Mouse (Mus musculus): ENCODE measurements around the gene Hmgn2. TPM values are rescaled to one million over a fixed set of nuclear protein-coding genes. Genes with fewer than 3 reads are reported as not detected.
"Not testable (repeated sequence)": the region's sequence is repeated elsewhere in the genome, so short reads cannot be mapped to it uniquely, and the experiment has no call there.

The Hmgn2 gene
- polyA plus RNA-seq, 1 experiment from 2014 or later = 661 TPM

DNA sequence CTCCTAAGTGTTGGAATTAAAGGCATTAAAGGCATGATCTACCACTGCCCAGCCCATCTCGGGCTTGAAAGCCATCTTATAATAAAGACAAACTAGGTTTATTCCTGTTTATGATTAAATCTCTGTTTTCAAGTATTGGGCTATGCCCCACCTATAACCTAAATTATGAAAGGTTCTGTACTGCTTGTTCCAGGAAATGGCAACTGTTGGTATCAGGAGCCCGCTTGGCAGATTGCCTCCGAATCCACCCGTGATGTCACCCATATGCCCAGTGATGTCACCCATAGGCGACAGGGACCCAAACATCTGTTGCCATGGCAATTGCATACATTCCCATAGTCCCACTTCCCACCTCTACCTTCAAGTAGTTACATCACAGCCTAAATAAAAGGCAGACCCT is 44.7 kb downstream of the Hmgn2 start:
- Histone ChIP-seq H3K4me1 (replicated peaks; ENCODE audit: control insufficient read depth, insufficient read depth, low read length) (no peaks in the 10 kb centered on the region), H3K27me3 (replicated peaks; ENCODE audit: control insufficient read depth, insufficient read depth, low read length) (no peaks in the 10 kb centered on the region), H3K36me3 (ENCODE audit: control insufficient read depth, insufficient read depth) (no peaks in the 10 kb centered on the region), H3K4me2 (replicated peaks; ENCODE audit: low read depth) (no peak overlapping the region), H3K9ac (ENCODE audit: low read depth, low read length) (no peak overlapping the region), H3K9me3 (ENCODE audit: control insufficient read depth) (no peaks in the 10 kb centered on the region), H3K4me3 (ENCODE audit: low read depth, low read length) (no peak overlapping the region), H3K27ac (ENCODE audit: low read depth, low read length) (no peak overlapping the region)
- WGBS = 88% methylated on average over 5 of the region's 5 CpGs
- no peak for ATAC-seq
- TF ChIP-seq CTCF (IDR thresholded peaks at IDR 0.05; ENCODE audit: low read depth) = no peak

DNA sequence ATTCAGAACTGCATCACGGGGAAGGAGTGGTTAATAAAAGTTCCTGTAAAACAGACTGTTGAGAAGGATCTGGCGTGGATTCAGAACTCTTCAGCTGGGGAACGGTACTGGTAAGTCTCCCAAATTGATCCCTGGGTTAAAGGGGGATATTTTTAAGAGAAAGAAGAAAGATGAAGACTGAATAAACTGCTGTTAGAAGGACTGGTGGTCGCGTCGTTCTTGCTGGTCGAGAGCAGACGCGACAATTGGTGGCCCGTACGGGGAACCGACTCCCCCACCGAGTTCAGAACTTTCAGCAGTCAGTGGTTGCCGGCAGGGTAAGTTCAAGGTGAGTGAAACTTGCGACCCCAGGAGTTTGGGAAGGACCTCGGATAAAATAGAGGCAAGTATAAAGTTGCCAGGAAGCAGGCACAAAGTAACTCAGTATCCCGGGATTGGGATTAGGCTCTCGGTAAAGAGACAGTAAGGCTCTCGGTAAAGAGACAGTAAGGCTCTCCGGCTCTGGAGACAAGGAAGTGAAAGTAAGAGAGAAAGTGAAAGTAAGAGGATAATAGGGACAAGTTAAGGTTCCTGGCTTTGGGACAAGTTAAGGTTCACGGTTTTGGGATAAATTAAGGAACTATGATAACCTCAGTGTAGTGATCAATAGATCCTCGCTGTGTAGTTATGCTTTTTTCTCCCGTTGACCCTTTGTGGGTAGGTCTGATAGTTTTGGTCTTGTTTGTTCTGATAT is 50.2 kb downstream of the Hmgn2 start:
- WGBS = 89% methylated on average over 17 of the region's 23 CpGs
- not testable (repeated sequence) for H3K4me2 ChIP-seq (replicated peaks; ENCODE audit: low read depth)

More for the DNA sequence above, 50.2 kb downstream of the Hmgn2 start:
- ATAC-seq; H3K27ac ChIP-seq (ENCODE audit: low read depth, low read length); H3K4me1 ChIP-seq (replicated peaks; ENCODE audit: control insufficient read depth, insufficient read depth, low read length); H3K9me3 ChIP-seq (ENCODE audit: control insufficient read depth); H3K36me3 ChIP-seq (ENCODE audit: control insufficient read depth, insufficient read depth); H3K27me3 ChIP-seq (replicated peaks; ENCODE audit: control insufficient read depth, insufficient read depth, low read length); H3K4me3 ChIP-seq (ENCODE audit: low read depth, low read length); H3K9ac ChIP-seq (ENCODE audit: low read depth, low read length): not testable (repeated sequence)

Other genes with a start within 250 kb of the Hmgn2 start
- gene Arid1a, start 211.9 kb downstream of the Hmgn2 start, polyA plus RNA-seq (2015; fragmentation: Nextera tagmentation; extraction: Ambion mirVana) = 10.4 and 12.1 TPM in 2 replicates
- 86.2 and 88.8 TPM in 2 replicates for gene Rps6ka1, start 80.9 kb downstream of the Hmgn2 start, polyA plus RNA-seq (2015; fragmentation: Nextera tagmentation; extraction: Ambion mirVana)
- 26.1 TPM in 2 replicates for gene Dhdds, start 32.3 kb upstream of the Hmgn2 start, polyA plus RNA-seq (2015; fragmentation: Nextera tagmentation; extraction: Ambion mirVana)
- not detected in 2 replicates for gene Lin28a, start 50.2 kb upstream of the Hmgn2 start, polyA plus RNA-seq (2015; fragmentation: Nextera tagmentation; extraction: Ambion mirVana)
- gene Zfp683, start 85.2 kb upstream of the Hmgn2 start, polyA plus RNA-seq (2015; fragmentation: Nextera tagmentation; extraction: Ambion mirVana) = not detected in 2 replicates
- 17.9 and 22.5 TPM in 2 replicates for gene Crybg2, start 92.2 kb upstream of the Hmgn2 start, polyA plus RNA-seq (2015; fragmentation: Nextera tagmentation; extraction: Ambion mirVana)
- gene Cd52, start 126.4 kb upstream of the Hmgn2 start, polyA plus RNA-seq (2015; fragmentation: Nextera tagmentation; extraction: Ambion mirVana) = 28.7 and 31.2 TPM in 2 replicates
- gene Ubxn11, start 133.9 kb upstream of the Hmgn2 start, polyA plus RNA-seq (2015; fragmentation: Nextera tagmentation; extraction: Ambion mirVana) = 0.88 and 1.5 TPM in 2 replicates
- gene Sh3bgrl3, start 160.1 kb upstream of the Hmgn2 start, polyA plus RNA-seq (2015; fragmentation: Nextera tagmentation; extraction: Ambion mirVana) = 503 and 522 TPM in 2 replicates
- gene Cep85, start 218.5 kb upstream of the Hmgn2 start, polyA plus RNA-seq (2015; fragmentation: Nextera tagmentation; extraction: Ambion mirVana) = 85.9 and 91.1 TPM in 2 replicates
- not detected in 2 replicates for gene Gm7534, start 234.4 kb upstream of the Hmgn2 start, polyA plus RNA-seq (2015; fragmentation: Nextera tagmentation; extraction: Ambion mirVana)